Mouse (Mus musculus) neural tube, embryonic 12.5 days (tissue): ENCODE measurements at regions not wholly inside any gene's neighbourhood (a gene's known extent, or its start where the extent isn't known, plus 50 kb on each side); places are given as distances from the start of the nearest gene placed in this dataset.
"Not testable (repeated sequence)": the region's sequence is repeated elsewhere in the genome, so short reads cannot be mapped to it uniquely, and the experiment has no call there.

Experiments
- ATAC-seq: fragments of 200-750 bp; cut with Nextera tagmentation; 2 replicates; pipeline ENCODE4 v1.8.0; 2017; ENCODE audit warnings: low read depth, mild to moderate bottlenecking, moderate TSS enrichment, moderate library complexity; ENCODE audit not compliant: low FRiP score
- H3K27ac ChIP-seq: fragments of 300-500 bp; sonication (generic); 2 replicates; pipeline ENCODE4 v1.5.1; 2016
- H3K27me3 ChIP-seq: fragments of 300-500 bp; sonication (generic); replicated peaks from 2 replicates; pipeline ENCODE4 v1.6.1; 2016; ENCODE audit warnings: mild to moderate bottlenecking
- H3K36me3 ChIP-seq: fragments of 300-500 bp; sonication (generic); 2 replicates; pipeline ENCODE4 v1.6.1; 2016; ENCODE audit warnings: mild to moderate bottlenecking
- H3K4me1 ChIP-seq: fragments of 300-500 bp; sonication (generic); 2 replicates; pipeline ENCODE4 v1.6.1; 2016
- H3K4me2 ChIP-seq: fragments of 300-500 bp; sonication (generic); replicated peaks from 2 replicates; pipeline ENCODE4 v1.6.1; 2016; ENCODE audit warnings: mild to moderate bottlenecking
- H3K4me3 ChIP-seq: fragments of 300-500 bp; sonication (generic); 2 replicates; pipeline ENCODE4 v1.5.1; 2016
- H3K9ac ChIP-seq: fragments of 300-500 bp; sonication (generic); 2 replicates; pipeline ENCODE4 v1.6.1; 2016; ENCODE audit warnings: mild to moderate bottlenecking
- H3K9me3 ChIP-seq: fragments of 300-500 bp; sonication (generic); 2 replicates; pipeline ENCODE4 v1.6.1; 2016; ENCODE audit warnings: mild to moderate bottlenecking
- WGBS: fragments of 180-500 bp; shearing (Covaris S2); methylation state at CpG from one replicate; pipeline ENCODE4 v1.1.7; 2016; 5-methylcytosine and 5-hydroxymethylcytosine counted together

DNA sequence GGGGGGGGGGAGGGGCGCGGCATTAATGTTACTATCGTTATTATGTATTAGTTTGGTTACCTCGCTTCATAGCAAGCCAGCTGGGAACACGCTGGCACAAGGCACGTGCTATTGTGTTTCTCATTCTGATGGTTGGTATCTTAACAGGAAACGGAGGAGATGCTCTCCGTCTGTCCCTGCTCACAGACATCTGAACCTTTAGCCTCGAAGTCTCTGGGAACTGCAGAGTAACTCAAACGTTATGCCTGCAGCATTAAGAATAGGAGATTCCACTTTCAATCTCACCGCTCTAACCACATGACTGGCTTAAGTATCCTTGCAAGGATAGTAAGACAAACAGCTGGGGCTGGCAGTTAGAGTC lies 80.0 kb downstream of the Nfkbiz start:
- peak; percentile 29 for ATAC-seq
- H3K4me1 ChIP-seq = no peaks in the 10 kb centered on the region
- no peak overlapping the region for H3K9ac ChIP-seq
- 69% methylated on average over 11 of the region's 11 CpGs for WGBS
- H3K27ac ChIP-seq = no peak overlapping the region
- no peaks in the 10 kb centered on the region for H3K27me3 ChIP-seq
- H3K4me2 ChIP-seq = no peak overlapping the region
- H3K4me3 ChIP-seq = no peak overlapping the region
- no peaks in the 10 kb centered on the region for H3K9me3 ChIP-seq
- H3K36me3 ChIP-seq = no peaks in the 10 kb centered on the region

- Histone ChIP-seq H3K9me3 (no peaks in the 10 kb centered on the region), H3K36me3 (no peaks in the 10 kb centered on the region), H3K4me1 (no peaks in the 10 kb centered on the region), H3K27ac (no peak overlapping the region), H3K27me3 (no peaks in the 10 kb centered on the region), H3K4me2 (no peak overlapping the region), H3K4me3 (no peak overlapping the region), H3K9ac (no peak overlapping the region)
- peak; percentile 48 for ATAC-seq
- 50% methylated on average over 4 of the region's 5 CpGs for WGBS
Observed at GRCm38 (mm10) chr16:55757952-55758706, 80.6 kb downstream of the Nfkbiz start.

DNA sequence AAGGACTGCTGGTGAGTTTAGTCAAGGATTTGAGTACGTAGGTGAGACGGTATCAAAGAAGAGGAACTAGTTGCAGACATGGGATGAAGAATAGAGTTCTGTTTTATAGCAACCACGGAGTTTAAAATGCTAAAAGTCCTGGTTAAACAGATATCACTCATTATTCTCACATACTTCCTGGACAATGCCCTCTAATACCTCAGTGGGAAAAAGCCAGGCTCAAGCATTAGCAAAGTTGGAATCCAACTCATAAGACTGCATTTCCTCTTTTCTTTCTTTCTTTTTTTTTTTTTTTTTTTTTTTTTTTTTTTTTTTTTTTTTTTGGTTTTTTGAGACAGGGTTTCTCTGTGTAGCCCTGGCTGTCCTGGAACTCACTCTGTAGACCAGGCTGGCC lies 81.3 kb downstream of the Nfkbiz start:
- not testable (repeated sequence) for H3K9ac ChIP-seq, ATAC-seq, H3K9me3 ChIP-seq, H3K27me3 ChIP-seq, H3K4me2 ChIP-seq, H3K36me3 ChIP-seq, H3K4me3 ChIP-seq, H3K27ac ChIP-seq, H3K4me1 ChIP-seq
- 90% methylated on average over 3 of the region's 3 CpGs for WGBS

DNA sequence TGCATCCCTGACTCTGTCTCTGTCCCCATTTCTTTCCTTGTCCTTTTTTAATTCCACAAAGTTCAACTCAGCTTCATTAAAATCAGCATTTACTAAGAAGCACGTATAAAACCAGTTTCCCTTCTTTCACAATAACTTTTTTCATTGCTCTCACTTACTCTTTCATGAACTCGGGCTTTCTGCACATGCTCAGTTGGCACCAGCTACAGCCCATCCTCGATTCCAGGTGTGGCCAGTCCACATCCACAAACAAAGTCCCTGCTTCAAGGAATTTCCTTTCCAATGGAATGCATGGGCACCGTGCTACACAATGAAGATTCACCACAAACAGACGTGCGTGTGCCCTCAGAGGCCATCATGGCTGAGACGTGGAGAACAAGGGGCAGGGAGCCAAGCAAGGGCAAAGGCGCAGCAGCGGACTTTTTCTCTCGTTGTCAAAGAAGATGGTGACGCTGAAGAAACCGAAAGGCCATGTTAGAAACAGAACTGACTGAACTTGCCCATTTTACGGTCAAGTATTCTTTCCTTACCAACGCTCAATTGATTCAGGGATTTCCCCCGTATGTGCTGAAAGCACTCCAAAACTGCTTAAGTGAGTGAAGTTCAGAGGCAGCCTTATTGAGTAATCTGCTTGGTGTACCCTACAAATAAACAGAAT lies 81.8 kb downstream of the Nfkbiz start:
- ATAC-seq = no peak
- 93% methylated on average over 15 of the region's 15 CpGs for WGBS
- H3K27me3 ChIP-seq = no peaks in the 10 kb centered on the region
- no peaks in the 10 kb centered on the region for H3K4me1 ChIP-seq
- no peak overlapping the region for H3K4me2 ChIP-seq
- no peaks in the 10 kb centered on the region for H3K9me3 ChIP-seq
- H3K36me3 ChIP-seq = no peaks in the 10 kb centered on the region
- no peak overlapping the region for H3K9ac ChIP-seq
- no peak overlapping the region for H3K4me3 ChIP-seq
- H3K27ac ChIP-seq = no peak overlapping the region

DNA sequence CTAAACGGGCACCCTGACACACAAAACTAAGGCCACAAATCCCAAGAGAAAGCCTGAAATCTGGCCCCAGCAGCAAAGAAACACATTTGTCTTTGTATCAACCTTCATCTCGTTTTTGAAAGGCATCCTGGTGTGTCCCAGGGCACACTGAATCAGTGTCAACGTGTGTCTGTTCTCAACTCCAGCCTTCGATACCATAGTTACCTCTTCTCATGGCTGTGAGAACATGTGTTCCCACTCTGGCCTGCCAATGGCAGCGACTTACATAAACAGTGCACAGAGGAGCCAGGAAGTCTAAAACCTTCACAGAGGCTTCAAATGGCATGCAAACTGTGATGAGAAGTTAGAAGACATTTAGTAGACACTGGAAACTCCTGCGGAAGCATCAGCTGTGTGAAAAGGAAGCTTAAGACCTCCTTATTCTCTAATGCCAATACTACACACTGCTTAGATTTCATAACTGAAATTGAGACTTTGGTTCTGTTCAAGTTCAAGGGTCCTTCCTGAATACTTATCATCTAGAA lies 83.3 kb downstream of the Nfkbiz start:
- H3K9ac ChIP-seq = no peak overlapping the region
- no peak overlapping the region for H3K4me3 ChIP-seq

DNA sequence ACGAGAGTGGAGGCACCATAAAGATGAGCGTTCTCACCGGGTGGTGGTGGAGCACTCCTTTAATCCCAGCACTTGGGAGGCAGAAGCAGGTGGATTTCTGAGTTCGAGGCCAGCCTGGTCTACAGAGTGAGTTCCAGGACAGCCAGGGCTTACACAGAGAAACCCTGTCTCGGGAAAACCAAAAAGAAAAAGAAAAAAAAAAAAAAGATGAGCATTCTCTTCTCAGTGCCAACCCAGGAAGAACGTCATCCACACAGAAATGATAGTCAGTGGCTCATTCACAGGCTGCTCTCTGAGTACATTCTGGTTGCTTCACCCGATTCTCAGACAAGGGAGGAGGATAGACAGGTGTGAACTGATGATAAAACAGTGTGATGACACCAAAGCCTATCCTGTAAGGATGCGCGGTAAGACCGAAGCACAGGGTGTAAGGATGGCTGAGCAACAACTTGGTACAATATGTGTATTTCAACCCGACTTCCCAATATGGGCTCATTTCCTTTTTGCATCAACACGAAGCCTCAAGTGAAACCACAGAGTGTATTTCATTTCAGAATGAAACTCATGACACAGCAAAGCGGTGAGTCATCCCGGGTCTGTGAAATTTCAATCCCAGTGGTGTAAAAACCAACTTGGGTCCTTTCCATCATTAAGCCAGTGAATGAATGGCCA lies 84.5 kb downstream of the Nfkbiz start:
- no peaks in the 10 kb centered on the region for H3K9me3 ChIP-seq
- H3K27me3 ChIP-seq = no peaks in the 10 kb centered on the region
- no peak overlapping the region for H3K4me3 ChIP-seq
- no peaks in the 10 kb centered on the region for H3K4me1 ChIP-seq
- no peak for ATAC-seq
- H3K27ac ChIP-seq = no peak overlapping the region
- WGBS = 88% methylated on average over 14 of the region's 14 CpGs
- H3K9ac ChIP-seq = no peak overlapping the region
- H3K4me2 ChIP-seq = no peak overlapping the region
- H3K36me3 ChIP-seq = no peaks in the 10 kb centered on the region

More for the DNA sequence above, 83.3 kb downstream of the Nfkbiz start:
- Histone ChIP-seq H3K4me2 (no peak overlapping the region), H3K27ac (no peak overlapping the region), H3K9me3 (no peaks in the 10 kb centered on the region), H3K27me3 (no peaks in the 10 kb centered on the region), H3K36me3 (no peaks in the 10 kb centered on the region), H3K4me1 (no peaks in the 10 kb centered on the region)
- 72% methylated on average over 6 of the region's 6 CpGs for WGBS
- ATAC-seq = no peak

DNA sequence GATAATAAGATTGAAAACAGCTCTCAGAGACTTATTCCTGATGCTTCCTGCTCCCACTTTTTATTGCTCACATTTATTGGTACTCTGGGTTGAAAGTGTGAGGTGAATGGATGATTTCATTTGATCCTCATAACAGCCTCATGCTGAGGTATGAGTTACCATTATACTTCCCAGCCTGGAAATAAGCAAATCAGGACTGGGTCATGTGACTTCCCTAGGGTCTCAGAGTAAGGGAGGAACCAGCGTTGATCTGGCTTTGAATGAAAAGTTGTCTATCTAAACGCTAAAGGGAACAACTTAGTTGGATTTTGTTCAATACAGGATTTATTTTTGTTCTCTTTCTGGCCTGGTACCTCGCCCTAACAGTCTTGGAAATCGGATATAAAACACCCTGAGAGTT lies 85.3 kb downstream of the Nfkbiz start:
- no peaks in the 10 kb centered on the region for H3K27me3 ChIP-seq
- H3K4me1 ChIP-seq = no peaks in the 10 kb centered on the region
- ATAC-seq = no peak

GRCm38 (mm10) chr16:55747250-55747649 lies 91.4 kb downstream of the Nfkbiz start:
- H3K9me3 ChIP-seq = no peaks in the 10 kb centered on the region
- no peaks in the 10 kb centered on the region for H3K36me3 ChIP-seq
- H3K27ac ChIP-seq = no peak overlapping the region
- ATAC-seq = no peak
- no peak overlapping the region for H3K4me3 ChIP-seq
- no peak overlapping the region for H3K9ac ChIP-seq
- no peaks in the 10 kb centered on the region for H3K27me3 ChIP-seq
- WGBS = 85% methylated on average over 2 of the region's 2 CpGs
- no peaks in the 10 kb centered on the region for H3K4me1 ChIP-seq
- H3K4me2 ChIP-seq = no peak overlapping the region

More for the DNA sequence above, 85.3 kb downstream of the Nfkbiz start:
- Histone ChIP-seq H3K4me2 (no peak overlapping the region), H3K4me3 (no peak overlapping the region), H3K27ac (no peak overlapping the region), H3K9ac (no peak overlapping the region), H3K36me3 (no peaks in the 10 kb centered on the region), H3K9me3 (no peaks in the 10 kb centered on the region)
- 83% methylated on average over 4 of the region's 4 CpGs for WGBS

DNA sequence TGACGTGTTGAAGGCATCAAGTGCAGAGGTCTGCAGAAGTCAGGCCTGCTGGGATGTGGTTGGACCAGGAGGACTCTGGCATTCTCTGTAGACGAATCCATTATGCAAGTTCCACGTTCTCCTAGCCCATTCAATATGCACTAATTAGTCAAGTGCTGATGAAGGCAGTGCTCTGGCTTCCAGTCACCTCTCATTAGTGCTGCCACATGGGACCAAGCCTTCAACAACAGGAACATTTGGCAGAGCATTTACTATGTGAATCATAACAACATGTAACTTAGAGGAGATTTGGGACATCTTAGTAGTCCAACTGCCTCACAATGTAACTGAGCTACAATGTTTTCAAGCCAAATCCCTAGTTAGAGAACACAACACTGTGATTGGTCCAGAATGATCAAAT lies 92.5 kb downstream of the Nfkbiz start:
- Histone ChIP-seq H3K4me2 (no peak overlapping the region), H3K4me1 (no peaks in the 10 kb centered on the region), H3K36me3 (no peaks in the 10 kb centered on the region), H3K9me3 (no peaks in the 10 kb centered on the region), H3K4me3 (no peak overlapping the region), H3K27me3 (no peaks in the 10 kb centered on the region), H3K9ac (no peak overlapping the region), H3K27ac (no peak overlapping the region)
- ATAC-seq = no peak
- 72% methylated on average over 3 of the region's 3 CpGs for WGBS

DNA sequence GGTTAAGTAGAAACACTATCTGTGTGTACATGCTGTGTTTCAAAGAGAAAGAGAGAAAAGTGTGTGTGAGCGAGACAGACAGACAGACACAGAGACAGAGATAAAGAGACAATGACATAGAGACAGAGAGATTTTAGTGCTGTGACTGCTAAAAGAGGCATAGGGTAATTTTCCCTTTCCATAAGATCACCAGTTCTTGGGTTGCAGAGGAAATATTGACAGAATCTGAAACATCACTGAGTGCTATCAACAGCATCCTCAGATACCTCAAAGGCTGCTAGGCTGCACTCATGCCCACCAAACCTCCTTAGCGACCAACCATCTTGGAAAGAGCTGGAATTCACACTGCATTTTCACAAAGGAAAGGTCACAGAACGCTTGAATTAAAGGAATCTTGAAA lies 93.6 kb downstream of the Nfkbiz start:
- no peaks in the 10 kb centered on the region for H3K27me3 ChIP-seq
- no peaks in the 10 kb centered on the region for H3K36me3 ChIP-seq
- no peak overlapping the region for H3K27ac ChIP-seq
- H3K4me3 ChIP-seq = no peak overlapping the region
- ATAC-seq = no peak
- 71% methylated on average over 3 of the region's 3 CpGs for WGBS
- H3K9me3 ChIP-seq = no peaks in the 10 kb centered on the region
- H3K4me2 ChIP-seq = no peak overlapping the region
- H3K9ac ChIP-seq = no peak overlapping the region
- no peaks in the 10 kb centered on the region for H3K4me1 ChIP-seq

GRCm38 (mm10) chr16:55741099-55741863 lies 97.4 kb downstream of the Nfkbiz start:
- WGBS = 85% methylated on average over 2 of the region's 2 CpGs
- no peaks in the 10 kb centered on the region for H3K9me3 ChIP-seq
- no peak overlapping the region for H3K4me3 ChIP-seq
- H3K27me3 ChIP-seq = no peaks in the 10 kb centered on the region
- no peak overlapping the region for H3K9ac ChIP-seq
- no peak overlapping the region for H3K27ac ChIP-seq
- no peaks in the 10 kb centered on the region for H3K36me3 ChIP-seq
- H3K4me2 ChIP-seq = no peak overlapping the region
- H3K4me1 ChIP-seq = no peaks in the 10 kb centered on the region
- no peak for ATAC-seq

GRCm38 (mm10) chr16:55738741-55739140 lies 100.0 kb downstream of the Nfkbiz start:
- Histone ChIP-seq H3K27me3 (no peaks in the 10 kb centered on the region), H3K9me3 (no peaks in the 10 kb centered on the region), H3K36me3 (no peaks in the 10 kb centered on the region), H3K4me3 (no peak overlapping the region), H3K27ac (no peak overlapping the region), H3K4me2 (no peak overlapping the region), H3K4me1 (no peaks in the 10 kb centered on the region), H3K9ac (no peak overlapping the region)
- 92% methylated on average over 4 of the region's 4 CpGs for WGBS
- ATAC-seq = no peak
